ENCODE assay signal across 8 mouse cellular contexts in genomic region chr14:8665636-8666411, GRCm38 (mm10). TPM values are rescaled to one million over a fixed set of nuclear protein-coding genes. Genes with fewer than 3 reads are reported as not detected.
DNase-seq lines count a peak whose midpoint lies in the region; ATAC-seq lines count a peak whose summit lies in the region.

Gene 4930452B06Rik, minus strand, starts transcription at chr14:8666240.

- no peaks in the 10 kb centered on the region for H3K36me3 ChIP-seq in hindbrain, embryonic 13.5 days
- no peaks in the 10 kb centered on the region for H3K36me3 ChIP-seq in lung, embryonic 16.5 days (ENCODE audit: control insufficient read depth, insufficient read depth, low read length)

- H3K27me3 ChIP-seq in hindbrain, embryonic 13.5 days, result no peaks in the 10 kb centered on the region
- no peaks in the 10 kb centered on the region for H3K27me3 ChIP-seq in lung, embryonic 16.5 days (ENCODE audit: control insufficient read depth, insufficient read depth, low read depth, low read length)

- H3K9me3 ChIP-seq in hindbrain, embryonic 13.5 days, result no peaks in the 10 kb centered on the region
- H3K9me3 ChIP-seq in lung, embryonic 16.5 days (ENCODE audit: control insufficient read depth, low read length), result no peaks in the 10 kb centered on the region

- DNase-seq in NIH3T3 (ENCODE audit: low read depth), result peak; percentile 82
- peak; percentile 34 for DNase-seq in cerebellum, adult 9-11 months
- peak; percentile 61 to 80 for DNase-seq in frontal cortex, postnatal 10 days (ENCODE audit: low spot score in 2 of 2)
- DNase-seq in layer of hippocampus, postnatal 14 days (ENCODE audit: low spot score in 2 of 2), result peak; percentile 73 to 74
- peak; percentile 58 for DNase-seq in retina, postnatal 7 days (ENCODE audit: low read depth, low spot score)
- peak; percentile 22 for DNase-seq in urinary bladder, postnatal 10 days (ENCODE audit: low spot score)

- peak within 1 kb of the TSS; percentile 67 for H3K4me2 ChIP-seq in hindbrain, embryonic 13.5 days
- peak within 1 kb of the TSS; percentile 86 for H3K4me2 ChIP-seq in lung, embryonic 16.5 days (ENCODE audit: low read depth, low read length)

- H3K27ac ChIP-seq in hindbrain, embryonic 13.5 days, result peak within 1 kb of the TSS; percentile 52
- H3K27ac ChIP-seq in lung, embryonic 16.5 days (ENCODE audit: low read length), result peak within 1 kb of the TSS; percentile 77

- peak; percentile 99 for ATAC-seq in hindbrain, embryonic 13.5 days (ENCODE audit: low FRiP score)
- ATAC-seq in lung, embryonic 16.5 days (ENCODE audit: low read depth), result peak; percentile 99

- 1% methylated on average over 45 of the region's 45 CpGs for WGBS in hindbrain, embryonic 13.5 days
- WGBS in lung, embryonic 16.5 days, result under 1% methylated on average over 39 of the region's 45 CpGs

- peak within 1 kb of the TSS; percentile 73 for H3K4me3 ChIP-seq in hindbrain, embryonic 13.5 days
- H3K4me3 ChIP-seq in lung, embryonic 16.5 days (ENCODE audit: low read length), result peak within 1 kb of the TSS; percentile 59

- H3K4me1 ChIP-seq in hindbrain, embryonic 13.5 days (replicated peaks), result 0 out of 2 replicates have a peak, but pooled peaks cover 6% of the 10 kb centered on the region
- peaks cover 2% of the 10 kb centered on the region; the same call in 1 of the 2 replicates for H3K4me1 ChIP-seq in lung, embryonic 16.5 days (replicated peaks; ENCODE audit: control insufficient read depth, insufficient read depth, low read length)

- peak within 1 kb of the TSS; percentile 82 for H3K9ac ChIP-seq in hindbrain, embryonic 13.5 days
- peak within 1 kb of the TSS; percentile 86 for H3K9ac ChIP-seq in lung, embryonic 16.5 days (ENCODE audit: low read length)

RNA-seq across cellular contexts. Expression of gene 4930452B06Rik, which starts in this region (rescaled TPM):
- 4.6 and 5.0 TPM in 2 replicates for polyA plus RNA-seq in hindbrain, embryonic 13.5 days (2015; fragmentation: Nextera tagmentation; extraction: Ambion mirVana)
- 1 to 10 TPM; 6.0 to 7.3 TPM for total RNA-seq in layer of hippocampus, postnatal 14 days (2021)
- polyA plus RNA-seq in lung, embryonic 16.5 days (2015; fragmentation: Nextera tagmentation; extraction: Ambion mirVana), result 14.9 and 16.0 TPM in 2 replicates

Comparison
In these comparisons a context has a peak if more than half of its experiments do, and no peak if none do; other contexts are left out.
1. Peak in every context shown above with its lines: DNase-seq, ATAC-seq, H3K4me3 ChIP-seq and H3K27ac ChIP-seq.
2. DNase-seq: peak in every context shown above with its lines; median percentile 82 in NIH3T3; 74 in layer of hippocampus, postnatal 14 days; 70 in frontal cortex, postnatal 10 days; 58 in retina, postnatal 7 days; 34 in cerebellum, adult 9-11 months; 22 in urinary bladder, postnatal 10 days.